Mouse (Mus musculus) MEL (cell line): ENCODE measurements around the gene Tmie. TPM values are rescaled to one million over a fixed set of nuclear protein-coding genes. Genes with fewer than 3 reads are reported as not detected.

Source experiments
- DNase-seq: peaks from one replicate; pipeline ENCODE4 v3.0.0; 2011; ENCODE audit warnings: low read depth, low spot score
- H3K27ac ChIP-seq: 2 replicates; pipeline ENCODE4 v1.5.1; 2012; ENCODE audit warnings: low read depth, mild to moderate bottlenecking, control low read depth, low read length, moderate library complexity; ENCODE audit not compliant: control insufficient read depth
- H3K27me3 ChIP-seq, 2 experiments: fragments of 150-350 bp in 1 of 2; sonication (generic) in 1 of 2; 2 replicates each; pipeline ENCODE4 v1.6.1; 2012; ENCODE audit warnings: low read length in 2 of 2, mild to moderate bottlenecking in 2 of 2, improper control_type of control experiment in 1 of 2, moderate library complexity in 1 of 2; ENCODE audit not compliant: insufficient read depth in 2 of 2, control insufficient read depth in 1 of 2
- H3K36me3 ChIP-seq, 2 experiments: 2 replicates each; pipeline ENCODE4 v1.6.1; 2012 to 2014; ENCODE audit warnings: low read length in 2 of 2, improper control_type of control experiment in 1 of 2, inconsistent platforms in 1 of 2, mild to moderate bottlenecking in 1 of 2; ENCODE audit not compliant: insufficient read depth in 2 of 2, control insufficient read depth in 1 of 2
- H3K4me1 ChIP-seq, 2 experiments: fragments of 150-350 bp in 1 of 2; sonication (generic) in 1 of 2; 2 replicates each; pipeline ENCODE4 v1.6.1; 2012; ENCODE audit warnings: low read length in 2 of 2, improper control_type of control experiment in 1 of 2, mild to moderate bottlenecking in 1 of 2; ENCODE audit not compliant: insufficient read depth in 2 of 2, control insufficient read depth in 1 of 2
- H3K4me3 ChIP-seq, 2 experiments: fragments of 150-350 bp in 1 of 2; sonication (generic) in 1 of 2; 2 replicates each; pipeline ENCODE4 v1.5.1; 2012; ENCODE audit warnings: low read depth in 2 of 2, low read length in 2 of 2, mild to moderate bottlenecking in 2 of 2, moderate library complexity in 2 of 2, control low read depth in 1 of 2, improper control_type of control experiment in 1 of 2; ENCODE audit not compliant: control insufficient read depth in 1 of 2, insufficient read depth in 1 of 2
- H3K79me2 ChIP-seq: 2 replicates; pipeline ENCODE4 v1.6.1; 2012; ENCODE audit warnings: mild to moderate bottlenecking, low read length, moderate library complexity; ENCODE audit not compliant: control insufficient read depth, poor library complexity, insufficient read depth
- H3K9ac ChIP-seq: 2 replicates; pipeline ENCODE4 v1.6.1; 2012; ENCODE audit warnings: low read depth, mild to moderate bottlenecking, control low read depth, low read length, moderate library complexity; ENCODE audit not compliant: control insufficient read depth, poor library complexity, severe bottlenecking
- H3K9me3 ChIP-seq: fragments of 150-350 bp; sonication (generic); replicated peaks from 2 replicates; pipeline ENCODE4 v1.6.1; 2012; ENCODE audit warnings: mild to moderate bottlenecking, low read length, improper control_type of control experiment, moderate library complexity; ENCODE audit not compliant: insufficient read depth
- BHLHE40 ChIP-seq: IDR thresholded peaks from 2 replicates; pipeline ENCODE4 v1.6.1; 2012; ENCODE audit warnings: low read depth, mild to moderate bottlenecking, inconsistent platforms, low read length, improper control_type of control experiment, borderline replicate concordance
- CHD1 ChIP-seq: IDR thresholded peaks from 2 replicates; pipeline ENCODE4 v1.6.1; 2012; ENCODE audit warnings: low read depth, mild to moderate bottlenecking, inconsistent platforms, low read length, improper control_type of control experiment
- CHD2 ChIP-seq: IDR thresholded peaks from 2 replicates; pipeline ENCODE4 v1.6.1; 2011; ENCODE audit warnings: low read length, improper control_type of control experiment
- ELF1 ChIP-seq: IDR thresholded peaks from 2 replicates; pipeline ENCODE4 v1.6.1; 2014; ENCODE audit warnings: low read depth, mild to moderate bottlenecking, inconsistent platforms, low read length, improper control_type of control experiment, moderate library complexity
- EP300 ChIP-seq, 2 experiments: IDR thresholded peaks; 2 replicates each; pipeline ENCODE4 v1.6.1; 2011; ENCODE audit warnings: improper control_type of control experiment in 2 of 2, low read length in 2 of 2, low read depth in 1 of 2, mild to moderate bottlenecking in 1 of 2
- ETS1 ChIP-seq: IDR thresholded peaks from 2 replicates; pipeline ENCODE4 v1.6.1; 2012; ENCODE audit warnings: low read depth, mild to moderate bottlenecking, inconsistent platforms, low read length, improper control_type of control experiment, moderate library complexity
- GABPA ChIP-seq: IDR thresholded peaks from 2 replicates; pipeline ENCODE4 v1.6.1; 2012; ENCODE audit warnings: low read depth, mild to moderate bottlenecking, inconsistent platforms, low read length, improper control_type of control experiment, moderate library complexity
- GATA1 ChIP-seq: IDR thresholded peaks from 2 replicates; pipeline ENCODE4 v1.6.1; 2011; ENCODE audit warnings: low read depth, low read length, improper control_type of control experiment
- HCFC1 ChIP-seq: IDR thresholded peaks from 2 replicates; pipeline ENCODE4 v1.6.1; 2012; ENCODE audit warnings: low read depth, mild to moderate bottlenecking, inconsistent platforms, low read length, improper control_type of control experiment, moderate library complexity
- JUND ChIP-seq: IDR thresholded peaks from 2 replicates; pipeline ENCODE4 v1.6.1; 2011; ENCODE audit warnings: low read depth, mild to moderate bottlenecking, improper control_type of control experiment, low read length
- MAX ChIP-seq: IDR thresholded peaks from 2 replicates; pipeline ENCODE4 v1.6.1; 2011; ENCODE audit warnings: low read length, improper control_type of control experiment
- MAZ ChIP-seq: IDR thresholded peaks from 2 replicates; pipeline ENCODE4 v1.6.1; 2012; ENCODE audit warnings: low read depth, mild to moderate bottlenecking, inconsistent platforms, low read length, improper control_type of control experiment
- MYC ChIP-seq: IDR thresholded peaks from 2 replicates; pipeline ENCODE4 v1.6.1; 2011; ENCODE audit warnings: low read depth, mild to moderate bottlenecking, low read length, improper control_type of control experiment, moderate library complexity
- NELFE ChIP-seq: IDR thresholded peaks from 2 replicates; pipeline ENCODE4 v1.6.1; 2011; ENCODE audit warnings: low read depth, low read length, improper control_type of control experiment
- NRF1 ChIP-seq: IDR thresholded peaks from 2 replicates; pipeline ENCODE4 v1.6.1; 2014; ENCODE audit warnings: low read depth, mild to moderate bottlenecking, inconsistent platforms, low read length, improper control_type of control experiment, moderate library complexity; ENCODE audit not compliant: poor library complexity, insufficient read depth, severe bottlenecking
- POLR2AphosphoS2 ChIP-seq: IDR thresholded peaks from 2 replicates; pipeline ENCODE4 v1.6.1; 2011; ENCODE audit warnings: low read length, improper control_type of control experiment
- SIN3A ChIP-seq: IDR thresholded peaks from 2 replicates; pipeline ENCODE4 v1.6.1; 2012; ENCODE audit warnings: low read length, improper control_type of control experiment, inconsistent platforms
- TCF12 ChIP-seq: IDR thresholded peaks from 2 replicates; pipeline ENCODE4 v1.6.1; 2014; ENCODE audit warnings: low read depth, mild to moderate bottlenecking, inconsistent platforms, low read length, improper control_type of control experiment, moderate library complexity
- USF1 ChIP-seq: IDR thresholded peaks from 2 replicates; pipeline ENCODE4 v1.6.1; 2014; ENCODE audit warnings: low read depth, mild to moderate bottlenecking, inconsistent platforms, low read length, improper control_type of control experiment, moderate library complexity
- USF2 ChIP-seq, 2 experiments: IDR thresholded peaks; 2 replicates each; pipeline ENCODE4 v1.6.1; 2011 to 2012; ENCODE audit warnings: improper control_type of control experiment in 2 of 2, low read length in 2 of 2, borderline replicate concordance in 1 of 2, inconsistent platforms in 1 of 2, low read depth in 1 of 2, mild to moderate bottlenecking in 1 of 2; ENCODE audit not compliant: insufficient read depth in 1 of 2
- ZC3H11A ChIP-seq: IDR thresholded peaks from 2 replicates; pipeline ENCODE4 v1.6.1; 2012; ENCODE audit warnings: low read depth, mild to moderate bottlenecking, inconsistent platforms, low read length, improper control_type of control experiment
- ZKSCAN1 ChIP-seq: IDR thresholded peaks from 2 replicates; pipeline ENCODE4 v1.6.1; 2012; ENCODE audit warnings: low read depth, mild to moderate bottlenecking, inconsistent platforms, low read length, improper control_type of control experiment, moderate library complexity
- ZNF384 ChIP-seq: IDR thresholded peaks from 2 replicates; pipeline ENCODE4 v1.6.1; 2012; ENCODE audit warnings: low read depth, mild to moderate bottlenecking, inconsistent platforms, low read length, improper control_type of control experiment
- polyA plus RNA-seq, 2 experiments: library from polyadenylated mRNA; stranded (reverse) in 1 of 2; unstranded in 1 of 2; fragments of >175 nt in 1 of 2; fragments of >200 nt in 1 of 2; gene quantifications; 2 replicates each; pipeline versions ENCODE4 v1.2.1 to v1.2.4; 2012; ENCODE audit warnings: low replicate concordance in 2 of 2, low read depth in 1 of 2; ENCODE audit not compliant: insufficient read length in 2 of 2, insufficient read depth in 1 of 2, missing spikeins in 1 of 2
- total RNA-seq: library from RNA; depleted of rRNA; stranded (reverse); fragments of 300-350 nt; gene quantifications from 2 replicates; pipeline ENCODE4 v1.2.3, GENCODE M21; 2012

Tmie gene
- total and polyA plus RNA-seq, 3 experiments: not detected

GRCm38 (mm10) chr9:110877888-110878287 lies 2.0 kb downstream of the Tmie start:
- no peak for TF ChIP-seq TCF12
- TF ChIP-seq ZC3H11A: no peak
- no peak for TF ChIP-seq ELF1
- TF ChIP-seq BHLHE40: no peak
- no peak for TF ChIP-seq CHD1
- TF ChIP-seq EP300 (IDR thresholded peaks at IDR 0.05; ENCODE audit: low read depth in 1 of 2, low read length in 2 of 2): no peak
- TF ChIP-seq HCFC1: no peak
- TF ChIP-seq GATA1: no peak
- TF ChIP-seq GABPA: no peak
- TF ChIP-seq USF2 (IDR thresholded peaks at IDR 0.05; ENCODE audit: borderline replicate concordance in 1 of 2, insufficient read depth in 1 of 2, low read depth in 1 of 2, low read length in 2 of 2): no peak
- no peak for TF ChIP-seq ZKSCAN1
- H3K4me3 ChIP-seq: no peak overlapping the region
- no peaks in the 10 kb centered on the region for H3K27me3 ChIP-seq
- H3K79me2 ChIP-seq: no peaks in the 10 kb centered on the region
- no peaks in the 10 kb centered on the region for H3K9me3 ChIP-seq
- H3K4me1 ChIP-seq: no peaks in the 10 kb centered on the region
- no peak for DNase-seq
- no peak overlapping the region for H3K27ac ChIP-seq
- H3K36me3 ChIP-seq: no peaks in the 10 kb centered on the region
- no peak overlapping the region for H3K9ac ChIP-seq

GRCm38 (mm10) chr9:110877353-110877752 lies 2.6 kb downstream of the Tmie start:
- no peaks in the 10 kb centered on the region for H3K27me3 ChIP-seq
- TF ChIP-seq ZKSCAN1 (no peak), HCFC1 (no peak), BHLHE40 (no peak), MAX (no peak), MYC (no peak), ZC3H11A (no peak), NELFE (no peak), CHD1 (no peak), ETS1 (no peak), NRF1 (no peak), USF1 (no peak), POLR2AphosphoS2 (no peak), CHD2 (no peak), JUND (no peak), USF2 (IDR thresholded peaks at IDR 0.05; ENCODE audit: borderline replicate concordance in 1 of 2, insufficient read depth in 1 of 2, low read depth in 1 of 2, low read length in 2 of 2) (no peak), ZNF384 (no peak), MAZ (no peak), SIN3A (no peak)
- no peak overlapping the region for H3K27ac ChIP-seq
- no peak overlapping the region for H3K9ac ChIP-seq
- no peaks in the 10 kb centered on the region for H3K79me2 ChIP-seq
- H3K9me3 ChIP-seq: no peaks in the 10 kb centered on the region
- no peaks in the 10 kb centered on the region for H3K36me3 ChIP-seq
- no peaks in the 10 kb centered on the region for H3K4me1 ChIP-seq
- H3K4me3 ChIP-seq: no peak overlapping the region
- no peak for DNase-seq
